In genomic region chr2:36021385-36022159, GRCm38 (mm10) we compare ENCODE assay signal across 8 mouse cellular contexts. TPM values are rescaled to one million over a fixed set of nuclear protein-coding genes. Genes with fewer than 3 reads are reported as not detected.
DNase-seq lines count a peak whose midpoint lies in the region; ATAC-seq lines count a peak whose summit lies in the region.

No protein-coding gene starts in this region.

- no peaks in the 10 kb centered on the region for H3K36me3 ChIP-seq in midbrain, embryonic 10.5 days

- 10% methylated on average over 32 of the region's 32 CpGs for WGBS in midbrain, embryonic 10.5 days

- ATAC-seq in monocyte, adult 5-6 weeks (replicated peaks; ENCODE audit: insufficient number of reproducible peaks, low FRiP score, low TSS enrichment, poor library complexity, severe bottlenecking), result no peak

- H3K27ac ChIP-seq in midbrain, embryonic 10.5 days (replicated peaks), result no peak overlapping the region; the same call in 1 of the 2 replicates

- intact Hi-C loops in gastrocnemius, postnatal 36 days (cut with DNase I), result no loop called here
- intact Hi-C loops in left cerebral cortex, postnatal 36 days (cut with DNase I), result no loop called here

- no peaks in the 10 kb centered on the region for H3K9me3 ChIP-seq in midbrain, embryonic 10.5 days (replicated peaks)

- DNase-seq in adrenal gland, adult 8-10 months, result peak; percentile 44
- DNase-seq in embryo, embryonic 10.5 days (ENCODE audit: low spot score), result peak; percentile 91
- peak; percentile 59 to 63 for DNase-seq in gastrocnemius, postnatal 36 days
- peak; percentile 27 for DNase-seq in kidney, adult 11 months
- DNase-seq in left cerebral cortex, postnatal 36 days (ENCODE audit: low spot score in 2 of 2), result peak; percentile 85 to 86
- peak; percentile 80 for DNase-seq in midbrain, embryonic 10.5 days (ENCODE audit: low spot score)
- DNase-seq in right cerebral cortex, postnatal 4 days, result peak; percentile 99

- peaks cover 11% of the 10 kb centered on the region for H3K4me1 ChIP-seq in midbrain, embryonic 10.5 days

- peaks cover 16% of the 10 kb centered on the region for H3K27me3 ChIP-seq in midbrain, embryonic 10.5 days (ENCODE audit: low read depth, poor library complexity, severe bottlenecking)

- peak overlapping the region; percentile 48 for H3K4me3 ChIP-seq in midbrain, embryonic 10.5 days

RNA-seq across cellular contexts. Expression of gene Ndufa8, which starts 27.6 kb away (rescaled TPM):
- 100 to 1,000 TPM; 128 to 194 (median 170) TPM for total RNA-seq in adrenal gland, adult 8-10 months (2022)
- 100 to 1,000 TPM; 365 to 379 TPM for total RNA-seq in gastrocnemius, postnatal 36 days (2021)
- 100 to 1,000 TPM; 177 to 217 TPM for total RNA-seq in left cerebral cortex, postnatal 36 days (2021)
- polyA plus RNA-seq in midbrain, embryonic 10.5 days (2016; fragmentation: Nextera tagmentation; extraction: Ambion mirVana), result 193 and 202 TPM in 2 replicates
- total RNA-seq in monocyte, adult 5-6 weeks (2017), result 26.1 to 34.0 TPM (median 32.9 TPM) in 3 replicates

RNA-seq across cellular contexts. Expression of gene Morn5, which starts 27.7 kb away (rescaled TPM):
- 1 to 10 TPM in 1 of 4 experiments, under 1 TPM in 3; 0.38 to 1.2 (median 0.57) TPM for total RNA-seq in adrenal gland, adult 8-10 months (2022)
- not detected for total RNA-seq in gastrocnemius, postnatal 36 days (2021)
- under 1 TPM; 0.61 to 0.79 TPM for total RNA-seq in left cerebral cortex, postnatal 36 days (2021)
- 0.20 and 0.35 TPM in 2 replicates for polyA plus RNA-seq in midbrain, embryonic 10.5 days (2016; fragmentation: Nextera tagmentation; extraction: Ambion mirVana)
- not detected in 3 replicates for total RNA-seq in monocyte, adult 5-6 weeks (2017)

RNA-seq across cellular contexts. Expression of gene Ttll11, which starts 41.9 kb away (rescaled TPM):
- 1 to 10 TPM; 2.6 to 5.6 (median 4.0) TPM for total RNA-seq in adrenal gland, adult 8-10 months (2022)
- 1 to 10 TPM; 2.7 TPM for total RNA-seq in gastrocnemius, postnatal 36 days (2021)
- total RNA-seq in left cerebral cortex, postnatal 36 days (2021), result 10 to 100 TPM; 38.0 to 42.8 TPM
- polyA plus RNA-seq in midbrain, embryonic 10.5 days (2016; fragmentation: Nextera tagmentation; extraction: Ambion mirVana), result 0.74 and 0.92 TPM in 2 replicates
- 1.6 TPM in 1 of 3 replicates, not detected in the others for total RNA-seq in monocyte, adult 5-6 weeks (2017)

Comparison
In these comparisons a context has a peak if more than half of its experiments do, and no peak if none do; other contexts are left out.
1. DNase-seq: peak in every context shown above with its lines; median percentile 99 in right cerebral cortex, postnatal 4 days; 91 in embryo, embryonic 10.5 days; 86 in left cerebral cortex, postnatal 36 days; 80 in midbrain, embryonic 10.5 days; 61 in gastrocnemius, postnatal 36 days; 44 in adrenal gland, adult 8-10 months; 27 in kidney, adult 11 months.
2. RNA of gene Ttll11, which starts 41.9 kb away (total RNA-seq): 38.0 to 42.8 TPM in left cerebral cortex, postnatal 36 days; 2.6 to 5.6 TPM in adrenal gland, adult 8-10 months, 2.7 TPM in gastrocnemius, postnatal 36 days and 1.6 TPM in monocyte, adult 5-6 weeks; every median in the first group is over 4 times any median in the second.